Mouse (Mus musculus) hindbrain, embryonic 14.5 days (tissue): Measurements from ENCODE around the gene Vav2. TPM values are rescaled to one million over a fixed set of nuclear protein-coding genes. Genes with fewer than 3 reads are reported as not detected.

Source experiments
- ATAC-seq: fragments of 200-750 bp; cut with Nextera tagmentation; 2 replicates; pipeline ENCODE4 v1.8.0; 2017; ENCODE audit warnings: moderate number of reproducible peaks, mild to moderate bottlenecking, moderate TSS enrichment, moderate library complexity; ENCODE audit not compliant: low FRiP score
- DNase-seq: peaks from one replicate; pipeline ENCODE4 v3.0.0-alpha.2; 2015; ENCODE audit warnings: low spot score
- H3K27ac ChIP-seq: fragments of 300-500 bp; sonication (generic); 2 replicates; pipeline ENCODE4 v1.5.1; 2014; ENCODE audit warnings: mild to moderate bottlenecking, moderate library complexity
- H3K27me3 ChIP-seq: fragments of 300-500 bp; sonication (generic); 2 replicates; pipeline ENCODE4 v1.6.1; 2014; ENCODE audit warnings: mild to moderate bottlenecking, low read length, mixed read lengths; ENCODE audit not compliant: control insufficient read depth, insufficient read depth
- H3K36me3 ChIP-seq: fragments of 300-500 bp; sonication (generic); replicated peaks from 2 replicates; pipeline ENCODE4 v1.6.1; 2014; ENCODE audit not compliant: control insufficient read depth, insufficient read depth
- H3K4me1 ChIP-seq: fragments of 300-500 bp; sonication (generic); replicated peaks from 2 replicates; pipeline ENCODE4 v1.6.1; 2014; ENCODE audit warnings: antibody characterized with exemption, low read length, mixed read lengths; ENCODE audit not compliant: control insufficient read depth, insufficient read depth
- H3K4me2 ChIP-seq: fragments of 300-500 bp; sonication (generic); replicated peaks from 2 replicates; pipeline ENCODE4 v1.6.1; 2014; ENCODE audit warnings: mild to moderate bottlenecking, moderate library complexity
- H3K4me3 ChIP-seq: fragments of 300-500 bp; sonication (generic); replicated peaks from 2 replicates; pipeline ENCODE4 v1.5.1; 2014; ENCODE audit warnings: mild to moderate bottlenecking, low read length
- H3K9ac ChIP-seq: fragments of 300-500 bp; sonication (generic); 2 replicates; pipeline ENCODE4 v1.6.1; 2014
- H3K9me3 ChIP-seq: fragments of 300-500 bp; sonication (generic); 2 replicates; pipeline ENCODE4 v1.6.1; 2016; ENCODE audit warnings: low read length; ENCODE audit not compliant: control insufficient read depth
- WGBS: fragments of 180-500 bp; shearing (Covaris S2); extraction: QIAGEN DNeasy Blood & Tissue Kit; methylation state at CpG from one replicate; pipeline ENCODE4 v1.1.7; 2014; 5-methylcytosine and 5-hydroxymethylcytosine counted together
- polyA plus RNA-seq: library from polyadenylated mRNA; unstranded; fragments of >200 nt; fragmentation: Nextera tagmentation; extraction: Ambion mirVana; gene quantifications from 2 replicates; pipeline ENCODE4 v1.2.1, GENCODE M21; 2014

The Vav2 gene
- polyA plus RNA-seq, 1 experiment from 2014 or later, result 16.0 TPM

GRCm38 (mm10) chr2:27300725-27301443, 125.9 kb downstream of the Vav2 start:
- Histone ChIP-seq H3K36me3 (peaks cover 7% of the 10 kb centered on the region; the same call in 1 of the 2 replicates), H3K9me3 (no peaks in the 10 kb centered on the region), H3K9ac (0 out of 2 replicates have a peak overlapping the region, but pooled peaks have one; percentile 35), H3K27ac (peak overlapping the region; percentile 80), H3K4me3 (no peak overlapping the region), H3K27me3 (no peaks in the 10 kb centered on the region), H3K4me1 (peaks cover 31% of the 10 kb centered on the region), H3K4me2 (no peak overlapping the region)
- DNase-seq (peak; percentile 34), ATAC-seq (0 out of 2 replicates have a peak, but pooled peaks have one; percentile 23)
- 74% methylated on average over 13 of the region's 13 CpGs for WGBS

- no peak for DNase-seq
- Histone ChIP-seq H3K9ac (no peak overlapping the region), H3K4me3 (no peak overlapping the region), H3K4me1 (peaks cover 14% of the 10 kb centered on the region), H3K27me3 (no peaks in the 10 kb centered on the region), H3K36me3 (peaks cover 18% of the 10 kb centered on the region), H3K4me2 (no peak overlapping the region), H3K9me3 (no peaks in the 10 kb centered on the region), H3K27ac (no peak overlapping the region)
- no peak for ATAC-seq
- WGBS, result 73% methylated on average over 9 of the region's 9 CpGs
Measured at GRCm38 (mm10) chr2:27296656-27297406, 130.0 kb downstream of the Vav2 start.

- H3K9ac ChIP-seq, result no peak overlapping the region
- no peaks in the 10 kb centered on the region for H3K27me3 ChIP-seq
- 96% methylated on average over 3 of the region's 3 CpGs for WGBS
- no peaks in the 10 kb centered on the region for H3K4me1 ChIP-seq
- H3K27ac ChIP-seq, result no peak overlapping the region
- ATAC-seq (no peak), DNase-seq (no peak)
- H3K4me3 ChIP-seq, result no peak overlapping the region
- peaks cover 33% of the 10 kb centered on the region for H3K36me3 ChIP-seq
- H3K9me3 ChIP-seq, result no peaks in the 10 kb centered on the region
- no peak overlapping the region for H3K4me2 ChIP-seq
Measured at GRCm38 (mm10) chr2:27294777-27295176, 132.1 kb downstream of the Vav2 start.

GRCm38 (mm10) chr2:27289019-27289418, 137.8 kb downstream of the Vav2 start:
- 12% methylated on average over 3 of the region's 3 CpGs for WGBS
- peak; percentile 69; the same call in 1 of the 2 replicates for ATAC-seq
- peaks cover 5% of the 10 kb centered on the region; the same call in 1 of the 2 replicates for H3K4me1 ChIP-seq
- no peaks in the 10 kb centered on the region for H3K27me3 ChIP-seq
- H3K27ac ChIP-seq, result peak overlapping the region; percentile 52; the same call in 1 of the 2 replicates
- H3K9ac ChIP-seq, result no peak overlapping the region
- H3K36me3 ChIP-seq, result peaks cover 34% of the 10 kb centered on the region
- DNase-seq, result peak; percentile 93
- no peak overlapping the region for H3K4me3 ChIP-seq
- H3K9me3 ChIP-seq, result no peaks in the 10 kb centered on the region
- H3K4me2 ChIP-seq, result no peak overlapping the region

DNA sequence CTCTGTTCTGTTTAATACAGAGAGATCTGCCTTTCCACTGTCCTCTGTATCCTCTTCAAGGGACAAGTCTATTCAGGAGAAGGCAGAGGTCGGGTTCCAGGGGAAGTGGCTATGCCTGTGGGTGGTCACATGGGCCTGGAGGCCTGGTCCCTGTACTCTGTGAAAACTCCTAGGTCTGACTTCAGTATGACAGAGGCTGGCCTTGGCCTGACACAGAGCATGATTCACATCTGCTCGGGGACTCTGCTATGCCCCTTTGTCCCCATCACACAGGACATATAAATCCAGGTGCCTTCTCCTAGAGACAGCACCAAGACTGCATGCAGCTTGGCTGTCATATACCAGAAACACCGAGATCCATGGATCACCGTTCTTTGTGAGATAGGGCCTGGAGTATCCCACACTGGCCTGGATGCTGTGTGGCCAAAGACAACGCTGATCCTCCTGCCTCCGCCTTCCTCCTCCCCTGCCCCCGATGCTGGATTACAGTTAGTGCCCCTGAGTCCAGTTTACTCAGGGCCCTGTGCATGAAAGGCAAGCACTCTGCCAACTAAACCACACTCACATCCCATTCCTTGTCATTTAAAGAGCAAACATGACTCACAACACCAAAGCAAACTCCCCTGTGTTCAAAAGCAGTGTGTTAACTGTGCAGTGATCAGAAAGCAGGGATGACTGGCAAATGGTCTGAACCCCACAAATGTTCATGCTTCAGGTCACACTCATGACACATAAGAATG, 139.7 kb downstream of the Vav2 start:
- Histone ChIP-seq H3K36me3 (peaks cover 40% of the 10 kb centered on the region), H3K27ac (no peak overlapping the region), H3K4me3 (no peak overlapping the region), H3K27me3 (no peaks in the 10 kb centered on the region), H3K4me1 (peaks cover 5% of the 10 kb centered on the region; the same call in 1 of the 2 replicates), H3K9me3 (no peaks in the 10 kb centered on the region), H3K4me2 (no peak overlapping the region), H3K9ac (no peak overlapping the region)
- ATAC-seq (no peak), DNase-seq (no peak)
- 88% methylated on average over 7 of the region's 7 CpGs for WGBS

DNA sequence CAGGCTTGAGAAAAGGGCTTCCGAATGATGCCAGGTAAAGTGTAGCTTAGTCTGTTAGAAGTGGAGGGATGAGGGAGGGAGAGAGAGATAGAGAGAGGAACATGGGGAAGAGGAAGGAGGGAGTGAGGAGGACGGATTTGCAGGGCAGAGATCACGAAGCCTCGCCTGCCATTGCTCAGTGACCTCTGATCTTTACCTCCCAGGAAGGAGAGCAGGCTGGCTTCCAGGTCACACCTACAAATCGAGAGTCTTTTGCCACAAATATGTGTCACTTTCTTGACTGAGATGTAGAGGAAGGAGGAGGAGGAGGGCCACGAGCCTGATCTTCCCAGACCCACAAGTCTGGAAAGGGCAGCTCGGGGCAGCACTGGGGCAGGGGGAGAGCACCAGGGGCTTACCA, 142.4 kb downstream of the Vav2 start:
- Histone ChIP-seq H3K4me3 (no peak overlapping the region), H3K9ac (no peak overlapping the region), H3K4me1 (peaks cover 4% of the 10 kb centered on the region; the same call in 1 of the 2 replicates), H3K36me3 (peaks cover 34% of the 10 kb centered on the region), H3K27me3 (no peaks in the 10 kb centered on the region), H3K4me2 (no peak overlapping the region), H3K9me3 (no peaks in the 10 kb centered on the region), H3K27ac (no peak overlapping the region)
- 77% methylated on average over 7 of the region's 7 CpGs for WGBS
- no peak for ATAC-seq
- DNase-seq, result no peak

DNA sequence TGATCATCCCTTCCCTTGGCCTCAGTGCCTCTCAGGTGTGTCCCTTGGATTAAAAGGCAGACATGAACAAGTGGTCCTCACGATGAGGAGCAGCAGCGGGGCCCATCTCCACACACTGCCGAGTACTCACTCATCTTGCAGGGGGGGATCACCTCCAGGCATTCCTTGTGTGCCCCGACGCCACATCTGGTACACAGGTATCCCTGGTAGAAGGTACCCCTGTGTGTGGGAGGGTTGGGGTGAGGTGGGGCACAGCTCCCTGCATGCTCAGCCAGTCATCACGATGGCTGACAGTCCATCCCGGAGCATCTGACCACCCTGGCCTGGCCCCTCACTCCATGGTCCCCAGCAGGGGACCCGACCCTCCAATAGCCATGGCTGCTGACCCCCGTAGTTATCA, 145.1 kb downstream of the Vav2 start:
- ATAC-seq (no peak), DNase-seq (no peak)
- H3K9ac ChIP-seq, result no peak overlapping the region
- H3K9me3 ChIP-seq, result no peaks in the 10 kb centered on the region
- H3K4me3 ChIP-seq, result no peak overlapping the region
- no peaks in the 10 kb centered on the region for H3K4me1 ChIP-seq
- H3K4me2 ChIP-seq, result no peak overlapping the region
- WGBS, result 88% methylated on average over 9 of the region's 9 CpGs
- H3K36me3 ChIP-seq, result peaks cover 55% of the 10 kb centered on the region
- H3K27me3 ChIP-seq, result no peaks in the 10 kb centered on the region
- no peak overlapping the region for H3K27ac ChIP-seq

DNA sequence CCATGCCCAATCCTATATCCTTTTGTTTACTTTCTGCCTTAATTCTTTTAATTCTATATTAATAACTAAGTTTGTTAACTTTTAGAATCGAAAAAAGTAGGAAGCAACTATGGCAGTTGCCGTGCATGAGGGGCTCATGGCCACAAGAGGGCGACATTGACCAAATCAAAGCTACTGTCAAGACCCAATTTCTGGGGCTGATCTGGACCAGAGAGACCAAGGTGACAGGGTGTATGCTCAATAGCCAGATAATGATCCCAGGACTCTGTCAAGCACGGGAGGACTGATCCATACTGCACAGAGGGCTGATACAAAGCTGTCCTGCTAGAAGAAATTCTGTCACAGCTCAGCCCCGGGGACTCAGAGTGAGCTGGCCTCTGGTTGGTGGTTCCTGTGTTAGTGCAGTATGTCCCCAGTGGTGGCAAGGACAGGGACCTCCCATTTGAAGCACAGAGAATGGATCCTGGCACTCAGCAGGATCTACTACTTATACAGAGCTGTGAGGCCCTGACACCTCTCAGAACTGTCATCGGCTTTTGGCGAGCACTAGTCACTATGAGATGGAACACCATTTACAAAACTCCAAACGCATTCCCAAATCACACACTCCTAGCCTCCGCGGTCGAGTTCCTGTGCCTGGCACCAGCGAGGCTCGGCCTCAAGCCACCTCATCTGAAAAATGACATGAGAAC, 145.8 kb downstream of the Vav2 start:
- Histone ChIP-seq H3K27ac (no peak overlapping the region), H3K27me3 (no peaks in the 10 kb centered on the region), H3K4me1 (no peaks in the 10 kb centered on the region), H3K9ac (no peak overlapping the region), H3K4me3 (no peak overlapping the region), H3K9me3 (no peaks in the 10 kb centered on the region), H3K4me2 (no peak overlapping the region), H3K36me3 (peaks cover 58% of the 10 kb centered on the region)
- ATAC-seq (peak; percentile 57; the same call in 1 of the 2 replicates), DNase-seq (peak; percentile 90)
- WGBS, result 70% methylated on average over 13 of the region's 13 CpGs
